Mouse (Mus musculus) lung, postnatal 4 days (tissue): ENCODE data around the gene Tat.

Experiments
- DNase-seq, 2 experiments: peaks; one replicate each; pipeline ENCODE4 v3.0.0; 2021

The Tat gene

DNA sequence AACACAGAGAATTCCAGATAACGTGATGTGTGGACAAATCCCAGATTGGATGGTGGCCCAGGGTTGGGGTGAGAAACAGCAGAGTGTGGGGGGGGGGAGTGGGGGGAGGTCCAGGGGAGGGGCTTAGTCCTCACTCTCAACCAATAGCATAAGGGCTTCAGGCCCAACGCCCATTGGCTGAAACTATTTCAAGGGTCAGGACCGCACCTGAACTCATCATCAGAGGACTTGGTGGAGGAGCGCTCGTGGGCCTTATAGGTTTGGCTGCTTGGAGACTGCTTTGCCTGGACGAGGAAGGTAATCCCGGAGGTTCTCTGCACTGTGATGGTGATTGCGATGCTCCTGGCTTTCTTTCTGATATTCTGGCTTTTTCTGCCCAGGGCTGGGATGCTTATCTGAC lies at the start of gene Tat:
Tat (plus strand) TSS at position 214 of the 400 bp plus-strand sequence.
- no peak for DNase-seq

DNA sequence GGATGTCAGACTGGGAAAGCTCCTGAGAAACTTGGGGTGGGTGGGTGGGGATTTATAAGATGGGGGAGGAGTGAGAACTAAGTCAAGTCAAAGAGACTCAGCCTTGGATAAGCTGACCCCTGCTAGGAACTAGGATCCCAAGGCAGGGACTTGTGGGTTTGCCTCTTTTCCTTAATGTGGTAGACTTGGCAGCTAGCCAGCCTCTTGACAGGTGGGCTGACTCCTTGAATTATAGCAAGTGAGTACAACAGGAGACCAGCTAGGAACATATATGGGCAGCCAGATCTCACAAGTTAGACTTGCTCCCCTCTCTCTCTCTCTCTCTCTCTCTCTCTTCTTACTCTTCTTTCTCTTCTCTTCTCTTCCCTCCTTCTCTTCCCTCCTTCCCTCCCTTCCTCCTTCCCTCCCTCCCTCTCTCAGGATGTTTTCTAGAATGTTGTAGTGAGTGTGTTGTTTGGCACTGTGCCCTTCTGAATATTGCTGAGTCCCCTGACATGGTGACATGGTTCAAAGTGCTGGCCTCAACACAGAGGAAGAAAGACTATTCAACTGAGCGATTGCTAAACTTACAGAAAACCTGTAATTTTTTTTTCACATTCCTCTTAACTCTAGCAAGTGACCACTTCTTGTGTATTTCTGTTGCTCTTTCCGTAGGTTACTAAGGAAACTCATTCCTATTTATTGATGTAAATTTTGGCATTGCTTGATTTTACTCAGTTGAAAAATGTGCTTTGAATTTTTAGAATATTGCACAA lies 48.5 kb upstream of the Tat start:
- no peak for DNase-seq

GRCm38 (mm10) chr8:109945153-109945632 lies 45.0 kb upstream of the Tat start:
- DNase-seq: no peak

DNA sequence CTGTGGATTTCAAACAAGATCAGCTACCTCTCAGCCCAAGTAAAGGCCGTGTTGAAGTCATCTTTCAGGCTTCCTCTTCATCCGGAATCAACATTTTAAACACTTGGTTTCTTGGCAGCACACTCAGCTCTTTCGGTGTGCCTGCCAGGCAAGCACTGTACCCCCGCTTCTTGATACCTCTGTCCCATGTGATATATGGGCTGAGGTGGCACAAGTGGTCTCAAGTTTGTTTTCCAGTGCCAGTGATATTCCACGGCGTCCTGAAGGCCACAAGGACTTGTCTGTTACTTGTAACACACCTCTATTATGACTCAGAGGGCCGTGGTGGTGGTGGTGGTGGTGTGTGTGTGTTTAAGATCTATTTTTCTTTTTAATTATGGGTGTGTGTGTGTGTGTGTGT lies 44.5 kb upstream of the Tat start:
- no peak for DNase-seq

- no peak for DNase-seq
These were observed 44.0 kb upstream of the Tat start for GRCm38 (mm10) chr8:109946272-109946671.

DNA sequence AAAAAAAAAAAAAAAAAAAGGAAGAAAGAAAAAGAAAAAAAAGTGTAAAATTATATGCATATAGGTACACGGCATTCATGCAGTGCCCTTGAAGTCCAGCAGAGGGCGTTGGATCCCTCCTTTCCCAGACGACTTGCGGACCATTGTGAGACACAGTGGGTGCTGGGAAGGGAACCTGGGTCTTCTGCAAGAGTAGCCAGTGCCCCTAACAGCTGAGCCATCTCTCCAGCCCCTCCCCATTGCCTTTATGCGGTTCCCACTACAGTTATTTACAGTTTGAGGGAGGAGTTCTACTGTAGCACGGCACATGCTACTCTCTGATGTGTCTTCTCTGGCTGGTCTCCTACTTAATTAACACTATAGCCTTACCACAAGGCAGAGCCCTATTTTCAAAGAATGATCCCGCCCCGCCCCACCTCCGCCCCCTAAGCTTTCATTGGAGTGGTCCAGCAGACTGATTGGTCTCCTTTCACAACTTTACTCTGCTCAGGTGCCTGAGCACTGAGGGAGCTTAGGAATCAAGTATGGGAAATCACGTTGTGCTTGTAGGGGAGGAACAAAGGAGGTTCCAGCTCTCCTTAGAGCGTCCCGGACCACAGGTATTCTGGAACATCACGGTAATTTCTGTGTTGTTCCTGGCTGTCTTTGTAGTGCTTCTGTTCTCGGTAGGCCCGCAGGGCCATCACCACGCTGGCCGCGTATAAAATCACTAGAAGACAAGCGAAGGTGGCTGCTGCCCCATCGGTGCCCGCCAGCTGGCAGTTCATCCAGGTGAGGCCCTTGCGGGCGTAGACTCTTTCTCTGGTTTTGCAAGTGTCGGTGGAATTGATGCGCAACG lies 42.6 kb upstream of the Tat start:
- DNase-seq: peak; percentile 30 to 43

DNA sequence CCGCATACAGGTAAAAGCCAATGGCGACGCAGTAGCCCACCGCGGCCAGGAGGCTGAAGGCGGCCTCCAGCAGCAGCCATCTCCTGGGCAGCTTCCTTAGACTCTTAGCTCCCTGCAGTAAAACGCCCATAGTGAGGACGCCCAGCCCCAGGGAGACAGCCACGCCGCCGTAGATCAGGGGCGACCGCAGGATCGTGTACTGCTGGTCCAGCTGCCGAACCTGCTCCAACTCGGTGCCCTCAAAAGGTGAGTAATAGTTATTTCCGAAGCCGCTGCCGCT lies 42.0 kb upstream of the Tat start:
- DNase-seq: no peak

- DNase-seq: no peak
These were observed 38.1 kb upstream of the Tat start for GRCm38 (mm10) chr8:109952171-109952570.

DNA sequence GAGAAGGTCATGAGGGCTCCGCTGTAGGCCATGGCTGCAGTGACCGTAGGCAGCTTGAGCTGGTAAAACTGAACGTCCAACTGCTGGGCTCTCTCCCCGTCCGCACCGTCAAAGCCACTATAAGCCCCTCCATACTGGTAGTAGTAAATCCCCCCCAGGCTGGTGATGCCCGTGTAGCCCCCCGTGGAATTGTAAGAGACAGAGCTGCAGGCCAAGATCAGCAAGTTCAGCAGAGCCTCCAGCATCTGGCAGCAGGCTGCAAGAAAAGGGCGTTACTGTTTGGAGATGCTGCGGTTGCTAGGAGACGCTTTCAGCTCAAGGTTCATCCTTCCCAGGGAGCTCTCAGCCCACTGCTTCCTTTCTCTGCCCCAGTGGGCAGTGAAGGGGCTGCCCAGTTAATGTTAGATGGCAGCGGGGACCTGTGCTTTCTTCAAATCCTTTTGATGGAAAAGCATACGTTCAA lies 35.7 kb upstream of the Tat start:
- peak in 1 of 2 experiments; percentile 31 for DNase-seq

- DNase-seq: peak; percentile 41 to 50
These were observed 32.8 kb upstream of the Tat start for GRCm38 (mm10) chr8:109957167-109958028.

GRCm38 (mm10) chr8:109958036-109958655 lies 32.1 kb upstream of the Tat start:
- DNase-seq: peak in 1 of 2 experiments; percentile 44

DNA sequence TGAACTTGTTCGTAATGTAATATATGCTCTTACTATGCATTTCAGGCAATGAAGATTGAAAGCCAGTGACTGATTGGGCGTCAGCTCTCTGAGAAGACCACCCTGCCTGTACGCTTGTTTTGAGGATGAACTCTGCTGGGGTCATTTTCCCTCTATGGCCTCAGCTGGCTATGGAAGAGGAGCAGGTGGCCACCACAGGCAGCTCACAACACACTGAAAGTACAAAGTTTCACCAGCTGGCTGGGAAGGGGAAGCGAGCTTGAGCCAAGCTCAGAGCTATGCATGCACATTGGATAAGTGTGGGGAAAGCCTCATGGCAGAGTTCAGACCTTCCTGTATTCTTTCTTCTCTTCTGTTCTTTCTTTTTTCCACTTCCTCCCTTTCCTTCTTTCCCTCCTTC lies 31.1 kb upstream of the Tat start:
- no peak for DNase-seq

- peak; percentile 85 to 86 for DNase-seq
These were observed 28.4 kb upstream of the Tat start, which contains the start of gene Marveld3 for GRCm38 (mm10) chr8:109961693-109962367. Marveld3 (minus strand) TSS chr8:109962203.

GRCm38 (mm10) chr8:109962896-109963295 lies 27.3 kb upstream of the Tat start:
- DNase-seq: no peak

- no peak for DNase-seq
These were observed 26.8 kb upstream of the Tat start for GRCm38 (mm10) chr8:109963421-109963820.

GRCm38 (mm10) chr8:109964106-109964505 lies 26.1 kb upstream of the Tat start:
- no peak for DNase-seq

GRCm38 (mm10) chr8:109968837-109969236 lies 21.4 kb upstream of the Tat start:
- DNase-seq: no peak

- no peak for DNase-seq
These were observed 19.9 kb upstream of the Tat start for GRCm38 (mm10) chr8:109970323-109970722.

DNA sequence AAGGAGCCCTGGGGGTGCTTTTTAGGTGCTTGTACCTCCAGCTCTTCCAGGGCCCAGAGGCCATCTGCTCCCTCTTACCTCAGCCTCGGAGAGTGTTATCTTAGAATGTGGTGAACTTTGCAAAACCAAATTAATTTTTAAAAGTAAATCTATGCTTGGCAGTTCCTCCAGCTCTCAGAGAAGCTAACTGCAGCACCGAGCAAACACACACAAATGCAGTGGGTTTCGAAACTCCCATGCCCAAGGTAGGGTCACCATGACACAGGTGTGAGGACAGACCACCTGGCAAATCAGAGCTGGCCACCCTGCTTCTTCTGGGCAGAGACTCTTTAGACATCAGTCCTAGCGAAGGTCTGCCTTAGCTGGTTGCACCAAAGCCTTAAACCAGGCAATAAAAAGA lies 17.3 kb upstream of the Tat start:
- no peak for DNase-seq

- no peak for DNase-seq
These were observed 10.9 kb upstream of the Tat start for GRCm38 (mm10) chr8:109979339-109979738.

GRCm38 (mm10) chr8:109982386-109983105 lies 7.7 kb upstream of the Tat start:
- peak in 1 of 2 experiments; percentile 15 for DNase-seq
